Mouse (Mus musculus) spleen, adult 2 months (tissue): ENCODE results near the gene AW822073.

ENCODE experiments used
- CTCF ChIP-seq: fragments of 200-500 bp; IDR thresholded peaks from 2 replicates; pipeline ENCODE4 v1.5.1; 2011; ENCODE audit warnings: mild to moderate bottlenecking, inconsistent platforms; ENCODE audit not compliant: insufficient read depth, insufficient read length, insufficient replicate concordance; ENCODE audit errors: extremely low read depth
- POLR2A ChIP-seq: fragments of 200-500 bp; IDR thresholded peaks from 2 replicates; pipeline ENCODE4 v1.6.1; 2011; ENCODE audit warnings: low read depth, low read length, inconsistent platforms

DNA sequence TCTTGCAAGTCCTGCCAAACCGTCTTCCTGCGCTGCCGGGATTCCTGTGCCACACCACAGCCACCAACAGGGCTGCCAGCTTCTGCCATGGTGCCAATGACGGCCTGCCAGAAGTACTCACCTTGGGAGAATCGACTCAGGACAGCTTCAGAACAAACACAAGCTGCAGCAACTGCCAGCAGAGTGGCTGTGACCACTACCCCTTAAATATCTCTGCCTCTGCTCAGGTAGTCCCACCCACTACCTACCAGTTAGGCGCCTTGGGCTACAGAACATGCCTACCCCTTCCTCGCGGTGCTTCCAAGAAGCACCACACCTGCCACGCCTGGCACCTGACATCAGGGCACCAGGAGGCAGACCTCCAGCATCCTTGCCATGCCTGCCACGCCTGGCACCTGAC, 11.9 kb upstream of the AW822073 start, which contains the start of gene Gm4981:
- TF ChIP-seq CTCF: no peak
- no peak for TF ChIP-seq POLR2A
